Mouse (Mus musculus): ENCODE measurements around the gene Daxx.
"Not testable (repeated sequence)": the region's sequence is repeated elsewhere in the genome, so short reads cannot be mapped to it uniquely, and the experiment has no call there.

The Daxx gene

DNA sequence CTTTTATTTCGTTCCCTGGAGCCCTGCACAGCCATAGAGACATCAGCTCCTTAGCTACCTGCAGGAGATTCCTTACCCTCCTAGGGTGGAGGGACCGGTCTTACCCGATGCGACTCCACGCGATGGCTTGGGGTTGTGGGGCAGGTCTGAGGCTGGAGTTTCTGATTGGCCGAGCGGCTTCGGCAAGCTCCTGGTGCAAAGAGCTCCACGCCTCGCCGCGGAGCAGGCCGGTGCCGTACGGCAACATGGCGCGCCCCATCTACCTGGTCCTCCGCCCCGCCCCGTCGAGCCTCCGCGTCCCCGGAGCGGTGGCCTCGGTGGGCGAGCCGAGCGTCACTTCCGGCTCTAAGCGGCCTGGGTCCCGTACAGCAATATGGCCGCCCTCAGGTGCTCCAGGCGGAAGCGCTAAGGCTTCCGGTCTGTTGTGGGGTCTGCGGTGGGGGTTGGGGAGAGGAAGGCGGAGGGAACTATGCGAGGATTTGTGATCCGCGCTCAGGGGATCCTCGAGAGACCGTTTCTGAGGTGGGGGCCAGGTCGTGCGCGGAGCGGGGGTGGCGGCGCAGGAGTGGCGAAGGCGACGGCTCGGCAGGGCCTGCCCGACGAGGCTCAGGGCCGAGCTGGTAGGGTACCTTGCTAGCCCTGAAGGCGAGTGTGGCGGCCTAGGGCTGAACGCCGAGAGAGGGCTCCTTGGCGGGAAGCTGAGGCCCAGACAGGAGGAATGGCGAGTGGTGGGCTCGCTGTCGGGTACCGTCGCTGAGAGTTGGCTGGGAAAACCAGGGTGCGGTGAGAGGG, at the start of gene Daxx:
Gene Daxx, plus strand, starts transcription at position 338 of the 792 bp plus-strand sequence.
- peak; percentile 84 for DNase-seq (ENCODE audit: low read depth, low spot score)

DNA sequence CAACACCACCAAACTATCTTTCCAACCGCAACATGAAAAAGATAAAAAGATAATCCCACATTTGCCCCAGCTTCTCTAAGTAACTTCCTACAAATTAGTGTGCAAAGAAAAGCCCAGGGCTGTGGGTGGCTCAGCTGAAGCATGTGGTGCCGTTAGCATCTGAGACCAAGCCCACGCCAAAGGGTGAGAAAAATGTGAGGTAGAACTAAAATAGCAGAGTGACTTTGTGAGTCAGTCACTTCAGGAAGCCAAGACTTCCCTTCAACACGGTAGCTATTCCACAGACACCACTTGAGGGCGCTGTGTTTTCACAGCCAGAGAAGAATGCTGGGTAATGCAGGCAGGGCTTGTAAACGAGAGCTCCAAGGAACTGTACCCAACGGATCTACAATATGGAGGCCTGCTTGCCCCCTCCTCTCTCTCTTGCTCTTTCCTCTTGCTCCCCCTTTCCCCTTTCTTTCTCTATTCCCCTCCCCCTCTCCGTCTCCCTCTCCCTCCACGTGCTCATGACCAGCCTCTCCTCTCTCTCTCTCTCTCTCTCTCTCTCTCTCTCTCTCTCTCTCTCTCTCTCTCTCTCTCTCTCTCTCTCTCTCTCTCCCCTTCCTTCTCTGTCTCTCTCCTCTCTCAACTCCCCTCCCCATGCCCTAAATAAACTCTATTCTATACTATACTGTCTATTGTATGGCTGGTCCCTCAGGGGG, 43.7 kb upstream of the Daxx start:
- peak; percentile 36 for DNase-seq (ENCODE audit: low read depth, low spot score)

GRCm38 (mm10) chr17:33873537-33873936, 35.7 kb upstream of the Daxx start, which contains the start of gene Gm7029:
TSS of gene Gm7029 (plus strand) at chr17:33873837.
- DNase-seq (ENCODE audit: low read depth, low spot score), result not testable (repeated sequence)

DNA sequence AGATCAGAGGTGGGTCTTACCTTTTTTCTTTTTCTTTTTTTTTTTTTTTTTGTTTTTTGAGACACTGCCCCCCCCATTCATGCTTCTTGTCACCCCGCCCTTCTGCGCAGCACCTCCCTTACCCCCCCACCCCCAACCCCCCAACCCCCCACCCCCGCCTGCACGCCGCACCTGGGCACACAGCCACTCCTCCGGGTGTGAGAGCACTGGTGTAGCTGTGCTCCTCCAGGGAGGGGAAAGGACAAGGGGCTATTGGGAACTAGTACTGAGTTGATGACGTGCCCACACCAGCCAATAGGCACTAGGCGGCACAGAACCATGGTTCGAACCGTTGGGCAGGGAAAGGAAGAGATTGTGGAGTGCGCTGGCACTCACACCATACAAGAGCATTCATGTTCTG, 34.8 kb upstream of the Daxx start:
- no peak for DNase-seq (ENCODE audit: low read depth, low spot score)

DNA sequence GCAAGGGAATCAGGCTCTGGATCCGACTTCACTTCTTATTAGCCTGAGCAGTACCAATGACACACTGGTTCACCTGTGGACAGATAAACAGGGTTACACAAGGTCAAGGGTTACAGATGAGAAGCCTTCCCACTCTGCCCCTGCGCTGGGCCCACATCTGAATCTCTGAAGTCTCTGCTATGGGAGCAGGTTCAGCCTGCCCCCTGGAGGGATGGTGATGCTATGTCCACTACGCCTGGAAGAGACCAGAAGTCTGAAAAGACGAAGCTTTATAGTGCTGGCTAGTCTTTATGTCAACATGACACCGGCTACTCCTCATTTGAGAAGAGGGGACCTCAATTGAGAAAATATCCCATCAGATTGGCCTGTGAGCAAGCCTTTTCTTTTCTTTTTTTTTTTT, 33.4 kb upstream of the Daxx start:
- DNase-seq (ENCODE audit: low read depth, low spot score), result not testable (repeated sequence)

- not testable (repeated sequence) for DNase-seq (ENCODE audit: low read depth, low spot score)
Observed at GRCm38 (mm10) chr17:33884320-33884719, 24.9 kb upstream of the Daxx start.

DNA sequence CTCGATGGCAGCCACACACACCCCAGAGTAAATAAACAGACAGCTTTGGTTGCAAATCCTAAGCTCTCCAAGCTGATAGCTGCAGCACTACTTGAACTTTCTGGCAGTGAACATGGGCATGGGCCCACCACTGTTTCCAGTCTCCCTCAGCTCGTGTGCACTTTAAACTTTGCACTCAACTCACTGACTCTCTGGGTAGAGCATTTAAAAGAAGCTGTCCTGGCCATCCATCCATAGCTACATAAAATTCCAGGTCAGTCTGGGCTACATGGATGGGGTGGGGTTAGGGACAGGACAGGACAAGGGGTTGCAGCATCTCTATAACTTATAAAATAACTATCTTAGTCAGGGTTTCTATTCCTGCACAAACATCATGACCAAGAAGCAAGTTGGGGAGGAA, 21.4 kb upstream of the Daxx start:
- DNase-seq (ENCODE audit: low read depth, low spot score), result not testable (repeated sequence)

GRCm38 (mm10) chr17:33888230-33888629, 21.0 kb upstream of the Daxx start:
- DNase-seq (ENCODE audit: low read depth, low spot score), result not testable (repeated sequence)

DNA sequence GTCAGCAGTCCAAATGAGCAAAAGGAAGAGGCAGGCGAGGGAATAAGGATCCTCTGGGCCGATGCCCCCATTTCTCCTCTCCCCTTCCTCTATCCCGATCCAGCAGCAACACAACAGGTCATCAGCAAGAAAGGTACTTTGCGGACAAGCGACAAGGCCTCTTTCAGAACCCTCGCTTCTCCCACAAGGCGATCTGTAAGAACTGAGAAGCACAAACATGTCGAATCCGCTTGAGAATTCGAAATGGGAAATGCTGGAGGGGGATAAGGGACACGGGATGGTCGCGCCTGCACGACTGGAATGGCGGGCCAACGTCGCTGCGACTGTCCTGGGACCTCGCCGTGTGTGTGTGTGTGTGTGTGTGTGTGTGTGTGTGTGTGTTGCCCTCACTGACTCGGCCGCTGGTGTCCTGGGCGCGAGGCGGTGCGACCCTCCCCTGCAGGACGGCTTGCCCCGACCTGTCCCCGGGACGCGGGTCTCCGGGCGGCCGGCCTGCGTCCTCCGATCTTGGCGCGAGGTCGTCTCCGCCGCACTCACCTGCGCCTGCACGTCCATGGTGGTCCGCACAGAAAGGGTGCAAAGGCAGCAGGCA, 19.2 kb upstream of the Daxx start:
- not testable (repeated sequence) for DNase-seq (ENCODE audit: low read depth, low spot score)

DNA sequence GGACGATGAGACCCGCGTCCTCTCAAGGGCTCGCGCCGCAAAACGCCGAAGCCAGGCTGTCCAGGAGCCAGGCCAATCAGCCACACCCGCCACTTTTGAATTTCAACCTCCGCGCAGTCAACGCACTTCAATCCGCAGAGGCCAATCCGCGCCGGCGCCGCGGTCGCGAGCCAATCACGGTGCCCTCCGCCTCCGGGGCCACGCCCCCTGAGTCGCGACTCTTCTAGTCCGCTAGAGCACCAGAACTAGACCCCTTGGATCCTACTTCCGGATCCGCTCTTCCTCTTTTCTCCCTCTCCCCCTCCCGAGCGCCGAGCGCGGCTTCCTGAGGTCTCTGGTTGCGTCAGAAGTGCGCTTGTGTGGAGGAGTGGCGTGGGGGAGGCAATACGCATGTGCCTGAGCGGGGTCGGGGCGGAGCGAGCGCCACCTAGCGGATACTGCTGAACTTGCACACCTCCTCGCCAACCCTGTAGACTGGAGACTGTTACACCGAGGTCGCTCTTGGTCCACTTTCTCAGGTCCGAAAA, 18.6 kb upstream of the Daxx start, which contains the start of gene Kifc1:
Gene Kifc1, minus strand, starts transcription at position 129 of the 527 bp plus-strand sequence.
- peak; percentile 98 for DNase-seq (ENCODE audit: low read depth, low spot score)

- DNase-seq (ENCODE audit: low read depth, low spot score), result no peak
Observed at GRCm38 (mm10) chr17:33891357-33891756, 17.9 kb upstream of the Daxx start.

DNA sequence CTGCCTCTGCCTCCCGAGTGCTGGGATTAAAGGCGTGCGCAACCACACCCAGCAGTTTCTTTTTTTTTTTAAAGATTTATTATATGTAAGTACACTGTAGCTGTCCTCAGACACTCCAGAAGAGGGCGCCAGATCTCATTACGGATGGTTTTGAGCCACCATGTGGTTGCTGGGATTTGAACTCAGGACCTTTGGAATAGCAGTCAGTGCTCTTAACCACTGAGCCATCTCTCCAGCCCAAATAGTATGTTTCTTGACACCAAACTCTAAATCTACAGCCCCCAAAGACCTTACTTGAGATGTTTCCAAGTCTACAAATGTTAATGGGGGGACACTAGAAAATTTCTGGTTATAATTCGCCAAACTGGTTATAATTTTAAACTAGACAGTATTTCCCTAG, 17.3 kb upstream of the Daxx start:
- not testable (repeated sequence) for DNase-seq (ENCODE audit: low read depth, low spot score)

GRCm38 (mm10) chr17:33892429-33892828, 16.8 kb upstream of the Daxx start:
- no peak for DNase-seq (ENCODE audit: low read depth, low spot score)

DNA sequence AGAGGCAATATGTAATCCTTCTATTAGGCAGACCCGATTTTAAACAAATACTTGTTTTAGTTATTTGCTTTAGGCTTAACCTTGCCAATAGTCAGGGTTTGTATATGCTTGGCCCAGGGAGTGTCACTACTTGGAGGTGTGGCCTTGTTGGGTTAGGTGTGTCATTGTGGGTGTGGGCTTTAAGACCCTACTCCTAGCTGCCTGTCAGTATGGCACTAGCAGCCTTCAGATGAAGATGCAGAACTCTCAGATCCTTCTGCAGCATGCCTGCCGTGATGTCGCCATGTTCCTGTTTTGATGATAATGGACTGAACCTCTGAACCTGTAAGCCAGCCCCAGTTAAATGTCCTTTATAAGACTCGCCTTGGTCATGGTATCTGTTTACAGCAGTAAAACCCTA, 16.2 kb upstream of the Daxx start:
- not testable (repeated sequence) for DNase-seq (ENCODE audit: low read depth, low spot score)

GRCm38 (mm10) chr17:33897114-33897794, 12.0 kb upstream of the Daxx start:
- DNase-seq (ENCODE audit: low read depth, low spot score), result peak; percentile 75

DNA sequence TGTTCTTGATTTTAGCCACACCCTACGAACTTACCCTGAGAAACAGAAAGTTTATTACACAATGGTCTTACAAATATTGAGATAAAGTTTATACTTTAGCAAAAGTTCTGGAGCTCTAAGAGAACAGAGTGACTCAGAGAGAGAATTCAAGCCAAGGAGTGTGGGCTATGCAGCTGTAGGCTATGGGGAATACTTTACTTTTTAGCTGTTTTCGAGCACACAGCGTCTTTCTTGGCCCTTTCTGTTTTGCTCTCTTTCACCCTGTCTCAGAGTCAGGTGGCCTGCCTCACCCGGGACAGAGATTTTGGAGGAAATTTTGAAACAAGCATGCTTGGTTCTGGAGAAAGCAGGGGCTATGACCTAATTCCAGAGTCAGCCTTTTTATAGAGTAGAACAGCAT, 11.0 kb upstream of the Daxx start:
- DNase-seq (ENCODE audit: low read depth, low spot score), result not testable (repeated sequence)

DNA sequence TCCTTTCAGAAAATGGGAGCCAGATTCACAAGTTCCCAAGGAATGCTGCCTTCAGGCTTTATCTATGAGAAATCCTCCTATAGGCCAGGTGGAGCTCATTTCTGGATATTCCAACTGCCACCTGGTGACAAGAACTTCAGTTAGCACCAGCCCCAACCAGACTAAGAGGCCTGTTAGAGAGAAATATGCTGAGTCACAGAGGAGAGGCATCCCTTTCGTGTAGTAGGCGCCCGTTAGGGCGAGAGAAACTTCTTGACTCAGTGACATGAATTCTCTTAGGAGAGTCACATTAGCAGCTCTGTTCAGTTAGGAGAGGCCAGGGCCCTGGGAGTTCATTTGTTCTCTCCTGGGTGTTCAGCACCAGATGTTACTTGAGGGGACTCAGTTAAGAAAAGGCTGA, 9.6 kb upstream of the Daxx start:
- peak; percentile 49 for DNase-seq (ENCODE audit: low read depth, low spot score)

DNA sequence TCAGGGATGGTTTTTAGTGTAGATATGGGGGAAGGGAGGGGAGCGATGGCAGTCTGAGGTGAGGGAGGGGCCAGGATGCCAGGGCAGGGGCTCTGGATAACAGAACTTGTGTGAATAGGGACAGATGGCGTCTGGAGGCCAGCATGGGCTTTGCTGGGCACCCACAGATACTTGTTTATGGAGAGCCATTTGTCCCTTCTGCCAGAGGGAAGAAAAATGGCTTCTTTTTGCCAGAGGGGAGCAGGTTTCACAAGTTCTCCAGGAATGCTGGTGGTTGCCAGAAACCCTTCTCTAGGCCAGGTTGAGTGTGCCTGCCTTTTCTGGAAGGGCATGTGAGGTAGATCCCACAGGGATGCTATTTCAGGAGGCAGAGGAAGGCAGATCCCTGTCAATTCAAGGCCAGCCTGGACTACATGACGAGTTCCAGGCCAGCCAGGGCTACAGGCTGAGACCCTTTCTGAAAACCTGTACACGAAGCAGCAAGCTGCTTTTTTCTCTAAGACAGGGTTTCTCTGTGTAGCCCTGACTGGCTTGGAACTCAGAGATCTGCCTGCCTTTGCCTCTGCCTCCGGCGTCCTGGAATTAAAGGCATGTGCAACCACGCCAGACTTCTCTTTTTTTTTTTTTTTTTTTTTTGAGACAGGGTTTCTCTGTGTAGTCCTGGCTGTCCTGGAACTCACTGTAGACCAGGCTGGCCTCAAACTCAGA, 8.8 kb upstream of the Daxx start:
- DNase-seq (ENCODE audit: low read depth, low spot score), result no peak

GRCm38 (mm10) chr17:33900989-33901314, 8.3 kb upstream of the Daxx start:
- no peak for DNase-seq (ENCODE audit: low read depth, low spot score)

- DNase-seq (ENCODE audit: low read depth, low spot score), result no peak
Observed at GRCm38 (mm10) chr17:33901653-33902052, 7.6 kb upstream of the Daxx start.

DNA sequence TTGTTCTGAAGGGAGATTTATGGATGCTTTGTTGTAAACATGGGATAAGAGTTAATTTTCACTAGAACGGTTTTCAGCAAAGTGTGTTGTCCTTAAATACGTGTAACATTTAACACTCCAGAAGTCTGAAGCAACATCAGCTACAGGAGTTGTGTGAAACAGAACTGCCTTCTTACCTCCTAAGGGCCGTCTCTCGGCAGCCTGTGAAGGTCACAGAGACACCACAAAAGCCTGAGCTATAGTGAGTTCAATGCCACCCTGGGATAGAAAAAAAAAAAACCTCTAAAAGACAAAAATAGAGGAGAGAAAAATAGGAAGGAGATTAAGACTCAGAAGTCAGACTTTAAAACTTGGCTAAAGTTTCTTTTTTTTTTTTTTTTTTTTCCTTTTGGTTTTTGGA, 7.1 kb upstream of the Daxx start:
- DNase-seq (ENCODE audit: low read depth, low spot score), result no peak

Data from c-Kit-negative CD71-positive TER-119-positive erythroid progenitor cells, embryonic 14.5 days (primary cell).